Mouse (Mus musculus): ENCODE data around the gene Tnnc1.

Gene Tnnc1

DNA sequence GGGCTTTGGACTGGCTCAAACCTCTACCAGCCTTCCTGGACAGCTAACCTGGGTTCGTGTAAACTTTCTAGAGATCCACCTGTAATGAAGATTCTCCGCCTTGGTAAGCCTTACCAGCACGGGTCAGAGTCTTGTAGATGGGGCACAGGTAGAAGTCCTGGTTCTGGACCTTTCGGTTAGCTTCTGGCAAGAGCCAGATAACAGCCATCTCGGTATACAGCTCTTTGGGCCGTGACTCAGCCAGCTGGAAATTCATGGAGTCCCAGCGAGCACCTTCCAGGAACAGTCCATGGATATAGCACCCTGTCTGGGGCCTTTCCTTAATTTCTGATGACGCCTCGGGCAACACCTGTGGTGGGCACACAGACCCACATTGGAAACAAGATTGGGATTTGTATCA is 52.8 kb downstream of the Tnnc1 start:
- no peak for DNase-seq
